ENCODE assay signal across 8 mouse cellular contexts in genomic region chr8:124019782-124020181, GRCm38 (mm10). TPM values are rescaled to one million over a fixed set of nuclear protein-coding genes. Genes with fewer than 3 reads are reported as not detected.
DNase-seq lines count a peak whose midpoint lies in the region; ATAC-seq lines count a peak whose summit lies in the region.

No protein-coding gene starts in this region.

- H3K9me3 ChIP-seq in heart, embryonic 11.5 days (replicated peaks; ENCODE audit: control insufficient read depth, low read length) = no peaks in the 10 kb centered on the region
- no peaks in the 10 kb centered on the region for H3K9me3 ChIP-seq in limb, embryonic 11.5 days (ENCODE audit: control insufficient read depth, low read length)
- no peaks in the 10 kb centered on the region for H3K9me3 ChIP-seq in midbrain, embryonic 15.5 days

- peak overlapping the region; percentile 8; the same call in 1 of the 2 replicates for H3K9ac ChIP-seq in heart, embryonic 11.5 days (ENCODE audit: low read depth, low read length)
- no peak overlapping the region for H3K9ac ChIP-seq in limb, embryonic 11.5 days (ENCODE audit: low read length)
- H3K9ac ChIP-seq in midbrain, embryonic 15.5 days = no peak overlapping the region

- ATAC-seq in heart, embryonic 11.5 days (replicated peaks; ENCODE audit: insufficient number of reproducible peaks, low FRiP score, low TSS enrichment) = peak; percentile 61; the same call in 1 of the 2 replicates
- ATAC-seq in limb, embryonic 11.5 days (ENCODE audit: insufficient number of reproducible peaks, low FRiP score, low TSS enrichment, low read depth) = no peak
- no peak for ATAC-seq in midbrain, embryonic 15.5 days (replicated peaks)

- no peak overlapping the region for H3K27ac ChIP-seq in heart, embryonic 11.5 days (ENCODE audit: low read depth, low read length)
- H3K27ac ChIP-seq in limb, embryonic 11.5 days (replicated peaks; ENCODE audit: low read depth, low read length) = no peak overlapping the region
- no peak overlapping the region for H3K27ac ChIP-seq in midbrain, embryonic 15.5 days

- H3K27me3 ChIP-seq in heart, embryonic 11.5 days (ENCODE audit: control insufficient read depth, insufficient read depth, low read length) = no peaks in the 10 kb centered on the region
- no peaks in the 10 kb centered on the region for H3K27me3 ChIP-seq in limb, embryonic 11.5 days (ENCODE audit: control insufficient read depth, insufficient read depth, low read length)
- H3K27me3 ChIP-seq in midbrain, embryonic 15.5 days (replicated peaks) = no peaks in the 10 kb centered on the region

- peak overlapping the region; percentile 91 for H3K4me3 ChIP-seq in heart, embryonic 11.5 days (ENCODE audit: low read depth, low read length)
- H3K4me3 ChIP-seq in limb, embryonic 11.5 days (ENCODE audit: low read depth, low read length) = no peak overlapping the region
- H3K4me3 ChIP-seq in midbrain, embryonic 15.5 days = peak overlapping the region; percentile 62; the same call in 1 of the 2 replicates

- no peak for DNase-seq in heart, postnatal 25 days (ENCODE audit: low spot score)
- DNase-seq in embryo, embryonic 10.5 days (ENCODE audit: low spot score) = peak; percentile 43
- DNase-seq in heart, postnatal 4 days = peak; percentile 25
- DNase-seq in limb, embryonic 11.5 days (ENCODE audit: low spot score) = peak; percentile 26
- peak; percentile 23 for DNase-seq in thymus, postnatal 4 days
- no peak for DNase-seq in left cerebral cortex, postnatal 36 days (ENCODE audit: low spot score in 2 of 2)

- peaks cover 17% of the 10 kb centered on the region for H3K4me1 ChIP-seq in heart, embryonic 11.5 days (ENCODE audit: control insufficient read depth, insufficient read depth, low read length)
- H3K4me1 ChIP-seq in limb, embryonic 11.5 days (ENCODE audit: control insufficient read depth, insufficient read depth, low read length) = peaks cover 2% of the 10 kb centered on the region; the same call in 1 of the 2 replicates
- peaks cover 38% of the 10 kb centered on the region for H3K4me1 ChIP-seq in midbrain, embryonic 15.5 days

- intact Hi-C loops in heart, postnatal 25 days (cut with DNase I) = loop anchor here (2.0 kb wide), 1 partner anchor 35 kb away; no protein-coding TSS in a partner anchor
- intact Hi-C loops in left cerebral cortex, postnatal 36 days (cut with DNase I) = loop anchor here (2.0 to 5.0 kb wide), 2 partner anchors 37 to 72 kb away; partner anchors contain the start of genes Abcb10 and Nup133

- H3K4me2 ChIP-seq in heart, embryonic 11.5 days = peak overlapping the region; percentile 85
- H3K4me2 ChIP-seq in limb, embryonic 11.5 days (ENCODE audit: low read depth, severe bottlenecking) = peak overlapping the region; percentile 63
- H3K4me2 ChIP-seq in midbrain, embryonic 15.5 days = peak overlapping the region; percentile 55

- H3K36me3 ChIP-seq in heart, embryonic 11.5 days (ENCODE audit: control insufficient read depth, insufficient read depth, low read length) = no peaks in the 10 kb centered on the region
- no peaks in the 10 kb centered on the region for H3K36me3 ChIP-seq in limb, embryonic 11.5 days (ENCODE audit: control insufficient read depth, insufficient read depth, low read length)
- H3K36me3 ChIP-seq in midbrain, embryonic 15.5 days (replicated peaks) = no peaks in the 10 kb centered on the region

- WGBS in heart, embryonic 11.5 days (ENCODE audit: insufficient replicate concordance) = 25% methylated on average over 13 of the region's 13 CpGs
- WGBS in limb, embryonic 11.5 days = 41% methylated on average over 13 of the region's 13 CpGs
- 35% methylated on average over 13 of the region's 13 CpGs for WGBS in midbrain, embryonic 15.5 days

RNA-seq across cellular contexts. Expression of gene Taf5l, which starts 1.4 kb away (rescaled TPM):
- polyA plus RNA-seq in heart, embryonic 11.5 days (2014; fragmentation: Nextera tagmentation; extraction: Ambion mirVana) = 31.2 and 32.0 TPM in 2 replicates
- total RNA-seq in heart, postnatal 25 days (2021) = 10 to 100 TPM; 15.0 TPM
- total RNA-seq in heart, postnatal 4 days (2021) = 10 to 100 TPM; 27.5 to 29.9 TPM
- 46.2 and 49.7 TPM in 2 replicates for polyA plus RNA-seq in limb, embryonic 11.5 days (2014; fragmentation: Nextera tagmentation; extraction: Ambion mirVana)
- polyA plus RNA-seq in midbrain, embryonic 15.5 days (2015; fragmentation: Nextera tagmentation; extraction: Ambion mirVana) = 24.6 and 25.9 TPM in 2 replicates
- total RNA-seq in left cerebral cortex, postnatal 36 days (2021) = 10 to 100 TPM; 21.7 to 22.3 TPM

RNA-seq across cellular contexts. Expression of gene Urb2, which starts 1.5 kb away (rescaled TPM):
- 6.0 and 6.5 TPM in 2 replicates for polyA plus RNA-seq in heart, embryonic 11.5 days (2014; fragmentation: Nextera tagmentation; extraction: Ambion mirVana)
- total RNA-seq in heart, postnatal 25 days (2021) = 1 to 10 TPM; 5.4 to 6.1 TPM
- total RNA-seq in heart, postnatal 4 days (2021) = 10 to 100 TPM; 10.8 to 11.1 TPM
- polyA plus RNA-seq in limb, embryonic 11.5 days (2014; fragmentation: Nextera tagmentation; extraction: Ambion mirVana) = 8.8 and 9.0 TPM in 2 replicates
- polyA plus RNA-seq in midbrain, embryonic 15.5 days (2015; fragmentation: Nextera tagmentation; extraction: Ambion mirVana) = 3.5 and 4.1 TPM in 2 replicates
- 10 to 100 TPM; 11.2 to 11.3 TPM for total RNA-seq in left cerebral cortex, postnatal 36 days (2021)

RNA-seq across cellular contexts. Expression of gene Abcb10, which starts 36.9 kb away (rescaled TPM):
- 36.2 and 38.4 TPM in 2 replicates for polyA plus RNA-seq in heart, embryonic 11.5 days (2014; fragmentation: Nextera tagmentation; extraction: Ambion mirVana)
- 10 to 100 TPM; 43.9 to 48.0 TPM for total RNA-seq in heart, postnatal 25 days (2021)
- 10 to 100 TPM; 36.9 to 37.8 TPM for total RNA-seq in heart, postnatal 4 days (2021)
- polyA plus RNA-seq in limb, embryonic 11.5 days (2014; fragmentation: Nextera tagmentation; extraction: Ambion mirVana) = 17.2 TPM in 2 replicates
- polyA plus RNA-seq in midbrain, embryonic 15.5 days (2015; fragmentation: Nextera tagmentation; extraction: Ambion mirVana) = 15.6 and 16.8 TPM in 2 replicates
- total RNA-seq in left cerebral cortex, postnatal 36 days (2021) = 10 to 100 TPM; 15.6 to 18.1 TPM

Comparison
In these comparisons a context has a peak if more than half of its experiments do, and no peak if none do; other contexts are left out.
1. DNase-seq: peak in embryo, embryonic 10.5 days (single experiment), heart, postnatal 4 days (single experiment), limb, embryonic 11.5 days (single experiment) and thymus, postnatal 4 days (single experiment); none in heart, postnatal 25 days (single experiment) and left cerebral cortex, postnatal 36 days (0 of 2).
2. Peak in every context shown above with its lines, with median percentiles within 50 percentile points of each other: H3K4me2 ChIP-seq.